Mouse (Mus musculus): ENCODE results near the gene Tmem274. TPM values are rescaled to one million over a fixed set of nuclear protein-coding genes. Genes with fewer than 3 reads are reported as not detected.

The Tmem274 gene
- polyA plus RNA-seq, 1 experiment, result not detected

GRCm38 (mm10) chr4:149506904-149507303 is 29.7 kb downstream of the Tmem274 start:
- H3K9me3 ChIP-seq (replicated peaks; ENCODE audit: control insufficient read depth, insufficient read depth, low read length, poor library complexity, severe bottlenecking), result no peaks in the 10 kb centered on the region
- no peaks in the 10 kb centered on the region for H3K27me3 ChIP-seq (ENCODE audit: control insufficient read depth, insufficient read depth, low read length, poor library complexity, severe bottlenecking)
- no peak for TF ChIP-seq EP300 (IDR thresholded peaks at IDR 0.05; ENCODE audit: insufficient read depth, low read depth, low read length)
- TF ChIP-seq POLR2A (IDR thresholded peaks at IDR 0.05; ENCODE audit: insufficient read depth, low read length), result no peak
- no peak for TF ChIP-seq CTCF (IDR thresholded peaks at IDR 0.05; ENCODE audit: low read depth, low read length)
- no peak overlapping the region for H3K9ac ChIP-seq (ENCODE audit: low read depth, poor library complexity, severe bottlenecking)
- H3K4me3 ChIP-seq (ENCODE audit: low read depth, low read length), result no peak overlapping the region
- no peaks in the 10 kb centered on the region for H3K36me3 ChIP-seq (ENCODE audit: control insufficient read depth, insufficient read depth, low read length, poor library complexity, severe bottlenecking)
- peaks cover 2% of the 10 kb centered on the region for H3K4me1 ChIP-seq (ENCODE audit: control insufficient read depth, insufficient read depth, low read length)
- H3K27ac ChIP-seq (ENCODE audit: insufficient read depth, low read length), result no peak overlapping the region

DNA sequence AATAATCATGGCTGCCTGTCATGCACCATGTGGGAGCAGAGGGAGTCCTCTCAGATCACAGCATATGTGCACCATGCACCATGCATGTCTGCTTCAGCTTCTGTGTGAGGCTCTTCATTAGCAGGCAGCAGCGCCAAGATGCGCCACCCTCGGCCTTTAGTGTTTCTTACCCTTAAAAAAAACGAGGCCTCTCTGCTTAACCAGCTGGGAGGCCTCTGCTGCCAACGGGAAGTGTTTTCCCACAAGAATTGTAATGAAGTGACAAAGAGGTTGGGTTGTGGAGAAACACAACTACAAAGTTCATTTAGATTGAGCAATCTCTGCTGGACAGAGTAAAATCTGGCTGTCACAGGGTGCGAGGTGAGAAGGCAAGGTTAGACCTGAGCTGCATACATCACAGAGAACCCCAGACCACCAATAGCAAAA is 34.1 kb downstream of the Tmem274 start:
- Histone ChIP-seq H3K36me3 (ENCODE audit: control insufficient read depth, insufficient read depth, low read length, poor library complexity, severe bottlenecking) (no peaks in the 10 kb centered on the region), H3K9me3 (replicated peaks; ENCODE audit: control insufficient read depth, insufficient read depth, low read length, poor library complexity, severe bottlenecking) (no peaks in the 10 kb centered on the region), H3K4me3 (ENCODE audit: low read depth, low read length) (no peak overlapping the region), H3K9ac (ENCODE audit: low read depth, poor library complexity, severe bottlenecking) (no peak overlapping the region), H3K27ac (ENCODE audit: insufficient read depth, low read length) (no peak overlapping the region), H3K27me3 (ENCODE audit: control insufficient read depth, insufficient read depth, low read length, poor library complexity, severe bottlenecking) (no peaks in the 10 kb centered on the region), H3K4me1 (ENCODE audit: control insufficient read depth, insufficient read depth, low read length) (no peaks in the 10 kb centered on the region)
- TF ChIP-seq CTCF (IDR thresholded peaks at IDR 0.05; ENCODE audit: low read depth, low read length) (no peak), POLR2A (IDR thresholded peaks at IDR 0.05; ENCODE audit: insufficient read depth, low read length) (no peak), EP300 (IDR thresholded peaks at IDR 0.05; ENCODE audit: insufficient read depth, low read depth, low read length) (no peak)

- Histone ChIP-seq H3K27me3 (ENCODE audit: control insufficient read depth, insufficient read depth, low read length, poor library complexity, severe bottlenecking) (no peaks in the 10 kb centered on the region), H3K27ac (ENCODE audit: insufficient read depth, low read length) (no peak overlapping the region), H3K4me3 (ENCODE audit: low read depth, low read length) (no peak overlapping the region), H3K36me3 (ENCODE audit: control insufficient read depth, insufficient read depth, low read length, poor library complexity, severe bottlenecking) (no peaks in the 10 kb centered on the region), H3K9me3 (replicated peaks; ENCODE audit: control insufficient read depth, insufficient read depth, low read length, poor library complexity, severe bottlenecking) (no peaks in the 10 kb centered on the region), H3K9ac (ENCODE audit: low read depth, poor library complexity, severe bottlenecking) (no peak overlapping the region), H3K4me1 (ENCODE audit: control insufficient read depth, insufficient read depth, low read length) (no peaks in the 10 kb centered on the region)
- TF ChIP-seq CTCF (IDR thresholded peaks at IDR 0.05; ENCODE audit: low read depth, low read length) (no peak), POLR2A (IDR thresholded peaks at IDR 0.05; ENCODE audit: insufficient read depth, low read length) (no peak), EP300 (IDR thresholded peaks at IDR 0.05; ENCODE audit: insufficient read depth, low read depth, low read length) (no peak)
Measured at GRCm38 (mm10) chr4:149512072-149512471, 34.9 kb downstream of the Tmem274 start.

DNA sequence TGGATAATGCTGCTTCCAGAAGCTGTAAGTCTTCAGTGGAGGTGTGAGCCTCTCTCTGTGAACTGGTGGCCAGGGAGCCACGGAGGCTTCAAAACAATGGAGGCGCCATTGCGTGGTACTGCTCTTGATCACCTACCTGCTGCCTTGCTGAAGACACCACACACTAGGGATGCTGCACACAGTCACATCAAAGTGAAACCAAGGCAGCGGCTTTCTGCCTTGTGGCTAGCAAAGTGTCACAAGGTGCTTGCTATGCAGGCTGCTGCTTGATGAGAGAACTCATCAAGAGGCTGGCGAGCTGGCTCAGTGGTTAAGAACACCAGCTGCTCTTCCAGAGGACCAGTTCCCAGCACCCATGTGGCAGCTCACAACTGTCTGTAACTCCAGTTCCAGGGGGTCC is 38.5 kb downstream of the Tmem274 start:
- TF ChIP-seq POLR2A (IDR thresholded peaks at IDR 0.05; ENCODE audit: insufficient read depth, low read length), result no peak
- no peak overlapping the region for H3K27ac ChIP-seq (ENCODE audit: insufficient read depth, low read length)
- H3K4me3 ChIP-seq (ENCODE audit: low read depth, low read length), result no peak overlapping the region
- no peaks in the 10 kb centered on the region for H3K9me3 ChIP-seq (replicated peaks; ENCODE audit: control insufficient read depth, insufficient read depth, low read length, poor library complexity, severe bottlenecking)
- no peaks in the 10 kb centered on the region for H3K36me3 ChIP-seq (ENCODE audit: control insufficient read depth, insufficient read depth, low read length, poor library complexity, severe bottlenecking)
- H3K9ac ChIP-seq (ENCODE audit: low read depth, poor library complexity, severe bottlenecking), result no peak overlapping the region
- no peaks in the 10 kb centered on the region for H3K4me1 ChIP-seq (ENCODE audit: control insufficient read depth, insufficient read depth, low read length)
- no peaks in the 10 kb centered on the region for H3K27me3 ChIP-seq (ENCODE audit: control insufficient read depth, insufficient read depth, low read length, poor library complexity, severe bottlenecking)

- H3K36me3 ChIP-seq (ENCODE audit: control insufficient read depth, insufficient read depth, low read length, poor library complexity, severe bottlenecking), result no peaks in the 10 kb centered on the region
- TF ChIP-seq CTCF (IDR thresholded peaks at IDR 0.05; ENCODE audit: low read depth, low read length) (no peak), POLR2A (IDR thresholded peaks at IDR 0.05; ENCODE audit: insufficient read depth, low read length) (no peak)
- no peaks in the 10 kb centered on the region for H3K9me3 ChIP-seq (replicated peaks; ENCODE audit: control insufficient read depth, insufficient read depth, low read length, poor library complexity, severe bottlenecking)
- no peak within 1 kb of the TSS for H3K27ac ChIP-seq (ENCODE audit: insufficient read depth, low read length)
- H3K4me3 ChIP-seq (ENCODE audit: low read depth, low read length), result peak within 1 kb of the TSS; percentile 58
- H3K4me1 ChIP-seq (ENCODE audit: control insufficient read depth, insufficient read depth, low read length), result no peaks in the 10 kb centered on the region
- H3K9ac ChIP-seq (ENCODE audit: low read depth, poor library complexity, severe bottlenecking), result peak within 1 kb of the TSS; percentile 74
- no peaks in the 10 kb centered on the region for H3K27me3 ChIP-seq (ENCODE audit: control insufficient read depth, insufficient read depth, low read length, poor library complexity, severe bottlenecking)
Measured at GRCm38 (mm10) chr4:149517868-149518340, 40.7 kb downstream of the Tmem274 start, which contains the start of gene Ctnnbip1. TSS of gene Ctnnbip1 (plus strand) at chr4:149518236.

DNA sequence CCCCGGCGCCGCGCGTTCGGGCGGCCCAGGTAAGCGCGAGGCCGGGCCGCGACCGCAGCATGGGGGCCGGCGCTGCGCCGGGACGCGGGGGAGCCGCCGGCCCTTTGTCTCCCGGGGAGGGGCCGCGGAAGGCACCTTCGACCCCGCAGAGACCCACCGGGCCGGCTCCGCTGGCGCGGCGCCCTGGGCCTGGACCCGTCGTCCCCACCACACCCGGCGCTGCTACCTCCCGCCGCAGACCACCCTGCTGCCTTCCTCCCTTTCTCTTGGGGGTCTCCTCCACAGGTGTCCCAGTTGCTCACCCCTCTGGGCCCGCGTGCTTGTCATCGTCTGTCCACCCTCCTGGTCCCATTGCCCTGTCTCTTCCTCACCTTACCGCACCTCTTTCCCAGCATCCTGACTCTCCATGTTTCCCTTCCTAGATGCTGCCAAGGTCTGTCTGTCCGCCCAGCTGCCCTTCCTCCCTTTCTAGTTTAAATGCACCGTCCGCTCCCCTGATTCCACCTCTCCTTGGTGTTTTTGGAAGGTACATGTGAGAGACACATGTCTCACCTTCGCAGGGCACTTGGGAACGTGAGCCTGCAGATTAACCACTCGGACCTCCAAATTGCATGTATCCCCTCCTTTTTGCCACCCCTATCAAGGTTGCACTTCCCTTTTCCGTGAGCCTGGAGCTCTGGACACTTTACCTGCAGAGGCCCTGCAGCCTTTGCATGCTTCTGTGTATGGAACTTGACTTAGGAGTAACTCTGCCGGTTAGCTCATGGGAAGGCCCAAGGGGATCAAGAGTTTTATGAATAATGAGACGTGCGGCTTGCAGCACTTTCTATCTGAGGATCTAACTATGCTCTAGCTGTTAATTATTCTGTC is 41.4 kb downstream of the Tmem274 start:
- Histone ChIP-seq H3K36me3 (ENCODE audit: control insufficient read depth, insufficient read depth, low read length, poor library complexity, severe bottlenecking) (no peaks in the 10 kb centered on the region), H3K27me3 (ENCODE audit: control insufficient read depth, insufficient read depth, low read length, poor library complexity, severe bottlenecking) (no peaks in the 10 kb centered on the region), H3K9me3 (replicated peaks; ENCODE audit: control insufficient read depth, insufficient read depth, low read length, poor library complexity, severe bottlenecking) (no peaks in the 10 kb centered on the region), H3K4me1 (ENCODE audit: control insufficient read depth, insufficient read depth, low read length) (no peaks in the 10 kb centered on the region), H3K27ac (ENCODE audit: insufficient read depth, low read length) (no peak overlapping the region), H3K9ac (ENCODE audit: low read depth, poor library complexity, severe bottlenecking) (peak overlapping the region; percentile 74), H3K4me3 (ENCODE audit: low read depth, low read length) (peak overlapping the region; percentile 58)
- TF ChIP-seq POLR2A (IDR thresholded peaks at IDR 0.05; ENCODE audit: insufficient read depth, low read length), result no peak
- no peak for TF ChIP-seq CTCF (IDR thresholded peaks at IDR 0.05; ENCODE audit: low read depth, low read length)
- TF ChIP-seq EP300 (IDR thresholded peaks at IDR 0.05; ENCODE audit: insufficient read depth, low read depth, low read length), result no peak
